Mouse (Mus musculus) megakaryocyte, embryonic 14.5 days (primary cell): ENCODE data around the gene Foxp2.

Experiments
- FLI1 ChIP-seq: IDR thresholded peaks from 2 replicates; pipeline ENCODE4 v1.6.1; 2012; ENCODE audit warnings: low read length, inconsistent platforms, mixed read lengths
- GATA1 ChIP-seq: IDR thresholded peaks from 3 replicates; pipeline ENCODE4 v1.6.1; 2012; ENCODE audit warnings: mixed read lengths, low read length, inconsistent platforms, borderline replicate concordance

GRCm38 (mm10) chr6:15101548-15101947 is 200.4 kb downstream of the Foxp2 start:
- TF ChIP-seq GATA1 (no peak), FLI1 (no peak)
